Mouse (Mus musculus) neutrophil, adult 5-6 weeks (primary cell): Measurements from ENCODE around the gene Prkra. TPM values are rescaled to one million over a fixed set of nuclear protein-coding genes. Genes with fewer than 3 reads are reported as not detected.

Source experiments
- ATAC-seq: fragments of 151-379, 151-347 bp; 2 replicates; pipeline ENCODE4 v1.8.0; 2017; ENCODE audit warnings: mild to moderate bottlenecking, moderate TSS enrichment; ENCODE audit not compliant: insufficient number of reproducible peaks, poor library complexity, low FRiP score, severe bottlenecking; ENCODE audit errors: extremely low read depth
- total RNA-seq: library from RNA; stranded (forward); fragments of 200-1000 nt; gene quantifications from 2 replicates; pipeline ENCODE4 v1.2.3, GENCODE M21; 2017

Prkra gene
- 3.1 and 4.9 TPM in 2 replicates for total RNA-seq

DNA sequence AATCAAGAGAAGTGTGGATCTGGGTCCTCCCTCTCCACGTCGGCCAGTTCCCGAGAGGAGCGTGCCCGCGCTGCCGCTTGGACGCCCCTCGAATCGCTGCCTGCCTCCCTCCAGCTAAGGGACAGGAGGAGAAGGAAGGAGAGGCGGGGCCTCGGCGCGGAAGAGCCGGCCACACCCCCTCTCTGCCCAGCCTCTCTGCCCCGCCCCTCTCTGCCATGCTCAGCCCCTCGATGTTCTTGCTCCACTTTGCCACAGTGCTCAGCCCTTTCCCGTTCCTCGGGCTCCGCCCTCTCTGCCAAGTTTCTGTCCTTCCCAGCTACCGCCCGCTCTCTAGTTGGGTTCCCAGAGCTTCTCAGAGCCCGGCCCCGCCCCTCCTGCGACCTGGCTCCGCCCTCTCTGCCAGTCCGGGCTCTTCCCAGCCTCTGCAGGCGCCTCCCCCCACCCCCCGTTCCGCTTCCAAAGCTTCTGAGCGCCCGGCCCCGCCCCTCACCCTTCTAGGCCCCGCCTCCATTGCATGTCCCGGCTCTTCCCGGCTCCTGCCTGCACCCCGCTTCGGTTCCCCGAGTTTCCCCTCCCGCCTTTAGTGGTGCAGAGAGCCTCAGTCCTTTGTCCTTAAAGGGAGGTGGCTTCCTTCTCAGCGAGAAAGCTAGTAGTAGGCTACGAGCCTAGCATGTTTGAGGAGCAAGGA, at the start of gene Prkra, which contains the start of gene Pjvk:
TSS of gene Prkra (minus strand) at position 133 of the 688 bp plus-strand sequence.
TSS of gene Pjvk (plus strand) at position 594 of the 688 bp plus-strand sequence.
- ATAC-seq = peak; percentile 91

DNA sequence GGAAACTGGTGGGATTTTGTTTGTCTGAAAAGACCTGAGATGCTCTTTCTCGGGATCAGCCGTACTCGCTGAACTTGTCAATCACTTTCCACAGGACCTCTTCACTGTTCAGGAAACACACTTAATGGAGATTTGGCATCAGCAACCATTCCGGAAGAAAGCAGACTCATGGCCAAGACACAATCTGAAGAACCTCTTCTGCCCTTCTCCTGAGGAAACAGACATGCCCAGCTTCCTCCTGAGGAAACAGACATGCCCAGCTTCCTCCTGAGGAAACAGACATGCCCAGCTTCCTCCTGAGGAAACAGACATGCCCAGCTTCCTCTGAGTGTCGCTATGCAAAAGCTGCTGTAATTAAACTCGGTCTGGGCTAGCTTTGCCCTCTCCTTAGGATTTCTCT, 47.5 kb upstream of the Prkra start:
- no peak for ATAC-seq

GRCm38 (mm10) chr2:76693765-76694164, 46.0 kb upstream of the Prkra start:
- no peak for ATAC-seq

- no peak for ATAC-seq
These were observed 42.8 kb upstream of the Prkra start for GRCm38 (mm10) chr2:76690436-76691204.

- ATAC-seq = no peak
These were observed 40.3 kb upstream of the Prkra start for GRCm38 (mm10) chr2:76688162-76688561.

DNA sequence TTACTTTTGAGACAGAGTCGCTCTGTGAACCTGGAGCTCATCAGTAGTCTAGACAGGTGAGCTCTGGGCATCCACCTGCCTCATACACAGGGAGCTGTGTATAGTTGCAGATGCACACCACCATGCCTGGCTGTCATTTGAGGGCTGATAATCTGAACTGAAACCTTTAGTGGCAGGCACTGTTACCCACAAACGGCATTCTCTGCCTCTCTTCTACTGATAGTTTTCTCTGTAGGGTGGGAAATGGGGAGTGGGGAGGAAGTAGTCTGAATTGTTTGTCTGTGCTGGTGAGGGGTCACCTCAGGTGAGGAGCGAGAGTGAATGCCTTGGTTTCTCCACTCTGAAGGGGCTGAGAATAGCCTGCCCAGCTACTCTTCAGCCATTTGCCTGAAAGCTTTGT, 39.8 kb upstream of the Prkra start:
- no peak for ATAC-seq

DNA sequence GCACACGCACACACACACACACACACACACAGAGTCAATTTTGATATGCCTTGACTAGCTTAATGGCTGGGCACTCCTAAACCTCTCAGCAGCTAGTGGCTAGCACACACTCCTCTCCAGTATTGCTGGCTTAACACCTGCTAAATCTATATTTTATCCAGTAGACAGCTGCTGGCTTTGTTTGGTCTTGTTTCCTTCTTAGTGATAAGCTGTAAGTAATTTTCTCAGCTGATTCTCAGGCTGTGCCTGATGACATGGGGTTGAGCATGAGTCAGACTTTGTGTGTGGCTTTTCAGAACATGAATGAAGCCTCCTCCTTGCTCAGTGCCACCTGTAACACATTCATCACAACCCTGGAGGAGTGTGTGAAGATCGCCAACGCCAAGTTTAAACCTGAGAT, 39.2 kb upstream of the Prkra start:
- ATAC-seq = no peak

DNA sequence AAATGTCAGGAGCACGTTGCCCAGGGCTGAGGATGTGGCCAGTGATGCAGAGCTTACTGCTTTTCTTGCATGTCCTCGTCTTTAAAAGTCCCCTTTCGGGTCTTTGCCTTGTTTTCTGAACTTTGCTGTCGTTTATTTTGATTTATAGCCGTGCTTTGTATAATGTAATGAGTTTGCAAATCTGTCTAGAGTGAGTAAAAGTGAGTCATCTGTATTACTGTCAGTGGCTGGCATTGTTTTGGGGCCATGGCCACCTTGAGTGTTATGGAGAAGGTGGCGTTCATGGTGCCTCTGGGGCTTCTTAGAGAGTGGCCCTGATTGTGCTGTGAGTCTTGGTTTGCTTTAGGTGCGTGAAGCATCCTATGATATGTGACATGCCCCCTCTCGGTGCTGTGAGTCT, 34.5 kb upstream of the Prkra start:
- ATAC-seq = no peak

DNA sequence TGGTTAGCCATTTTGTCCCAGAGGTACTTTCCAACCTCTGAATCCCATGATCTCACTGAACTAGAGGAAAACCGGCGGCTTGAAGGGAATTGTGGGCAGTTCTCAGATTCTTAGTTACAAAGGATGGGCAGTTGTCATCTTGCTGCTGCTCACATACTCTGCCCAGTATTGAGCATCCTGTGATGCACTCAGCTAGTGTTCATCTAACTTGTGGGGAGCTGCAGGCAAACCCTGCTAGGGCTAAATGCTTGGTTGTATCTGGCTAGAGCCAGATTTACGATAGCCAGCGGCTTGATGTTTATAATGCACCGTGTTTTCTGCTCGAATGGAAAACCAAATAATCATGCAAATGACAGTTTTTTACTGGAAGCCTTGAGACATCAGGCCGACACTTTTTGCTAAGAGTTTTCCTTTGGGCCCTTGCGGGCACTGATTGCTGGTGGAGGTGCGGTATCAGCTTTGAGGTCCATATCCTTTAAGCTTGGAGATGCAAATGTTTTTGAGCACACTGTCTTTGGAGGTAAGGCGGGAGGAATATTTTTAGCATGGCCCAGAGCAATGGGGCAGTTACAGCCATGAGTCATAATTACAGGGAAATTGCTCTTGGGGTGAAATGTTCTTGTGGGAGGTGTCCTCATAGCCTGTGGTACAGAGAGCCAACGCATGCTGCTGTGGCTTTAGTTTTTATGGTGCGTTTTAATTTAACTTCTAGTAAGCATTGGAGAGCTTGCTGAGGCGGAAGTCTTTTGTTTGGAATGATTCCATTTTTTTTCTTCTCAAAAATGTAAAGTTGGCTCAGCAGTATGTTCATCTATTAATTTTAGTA, 28.8 kb upstream of the Prkra start:
- ATAC-seq = no peak

GRCm38 (mm10) chr2:76675949-76676348, 28.1 kb upstream of the Prkra start:
- ATAC-seq = no peak

DNA sequence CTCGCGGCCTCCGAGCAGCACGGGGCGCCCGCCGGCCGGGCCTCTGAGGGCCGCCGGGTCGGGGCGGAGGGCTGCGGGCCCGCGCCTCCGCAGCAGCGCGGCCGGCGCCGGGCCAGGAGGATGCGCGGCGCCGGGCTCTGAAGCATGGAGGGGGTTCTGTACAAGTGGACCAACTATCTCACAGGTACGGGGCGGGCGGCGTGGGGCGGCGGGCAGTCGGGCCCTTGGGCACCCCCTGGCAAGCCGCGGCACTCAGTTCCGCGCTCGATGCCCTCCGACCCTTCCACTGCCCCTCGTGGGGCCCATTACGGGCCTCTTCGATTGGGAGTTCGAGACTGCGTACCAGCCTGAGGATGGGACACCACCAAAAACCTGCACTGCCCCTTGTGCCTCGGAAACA, 27.6 kb upstream of the Prkra start:
- ATAC-seq = no peak

DNA sequence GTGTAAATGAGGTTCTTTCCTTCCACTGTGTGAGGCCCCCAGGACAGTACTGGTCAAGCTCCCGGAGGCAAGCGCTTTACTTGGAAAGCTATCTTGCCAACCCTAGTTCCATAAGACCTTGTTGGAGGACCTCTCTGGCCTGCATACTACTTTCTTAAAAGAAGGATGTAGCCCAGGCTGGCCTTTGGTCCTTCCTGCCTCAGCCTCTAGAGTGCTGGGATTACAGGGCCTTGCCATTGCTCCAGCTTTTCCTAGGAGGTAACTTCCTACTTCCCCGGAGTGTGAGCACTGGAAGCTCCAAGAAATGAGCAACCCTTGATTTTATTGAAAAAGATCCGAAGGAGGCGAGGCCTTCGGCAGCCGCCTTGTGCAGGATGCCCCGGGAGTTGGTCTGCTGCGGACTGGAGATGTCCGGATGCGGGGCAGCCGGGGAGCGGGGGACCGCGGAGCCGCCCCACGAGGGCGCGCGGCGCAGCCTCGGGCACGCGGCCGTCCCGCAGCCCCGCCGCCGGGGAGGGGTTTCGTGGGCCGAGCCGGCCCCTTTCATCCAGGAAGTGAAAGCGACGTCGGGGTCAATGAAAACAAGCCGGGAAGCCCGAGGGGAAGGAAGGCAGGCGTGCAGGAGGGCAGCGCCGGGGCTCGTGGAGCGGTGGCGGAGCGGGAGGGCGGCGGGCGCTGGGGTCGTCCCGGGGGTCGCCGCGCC, 27.1 kb upstream of the Prkra start, which contains the start of gene Plekha3:
TSS of gene Plekha3 (plus strand) at position 557 of the 703 bp plus-strand sequence.
- peak; percentile 42 for ATAC-seq

DNA sequence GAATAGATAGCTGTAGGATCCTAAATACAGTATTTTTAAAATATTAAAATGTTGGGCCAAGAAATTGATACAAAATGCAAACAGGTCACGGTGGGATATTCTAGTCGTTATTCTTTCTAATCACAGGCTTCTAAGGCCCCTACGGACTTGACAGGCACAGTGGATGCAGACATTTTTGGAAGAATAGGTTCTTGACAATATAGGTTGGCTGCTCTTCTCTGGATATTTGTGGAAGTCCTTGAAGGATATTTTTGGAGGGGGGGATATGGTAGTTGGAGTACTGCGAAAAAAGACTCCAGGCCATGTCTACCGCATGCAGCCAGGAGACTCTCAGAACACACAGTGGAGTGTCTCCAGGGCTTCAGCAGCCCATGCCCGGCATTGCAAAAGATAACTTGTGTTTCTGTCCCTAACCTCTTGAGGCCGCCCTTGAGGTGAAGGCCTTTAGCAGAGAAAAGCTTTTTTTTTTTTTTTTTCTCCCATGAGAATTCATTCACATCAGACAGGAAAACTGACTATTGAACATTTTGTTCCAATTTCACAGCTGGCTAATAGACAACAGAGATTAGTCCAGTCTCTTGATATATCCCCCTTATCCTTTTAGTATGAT, 25.8 kb upstream of the Prkra start:
- ATAC-seq = peak; percentile 63

GRCm38 (mm10) chr2:76672966-76673392, 25.2 kb upstream of the Prkra start, which contains the start of gene Fkbp7:
Fkbp7 (minus strand) TSS chr2:76673116.
- peak; percentile 85 for ATAC-seq

GRCm38 (mm10) chr2:76672134-76672745, 24.4 kb upstream of the Prkra start:
- no peak for ATAC-seq

GRCm38 (mm10) chr2:76671641-76672040, 23.8 kb upstream of the Prkra start:
- ATAC-seq = no peak

GRCm38 (mm10) chr2:76667200-76667599, 19.4 kb upstream of the Prkra start:
- ATAC-seq = no peak

- no peak for ATAC-seq
These were observed 17.7 kb upstream of the Prkra start for GRCm38 (mm10) chr2:76665531-76665930.
